Mouse (Mus musculus) frontal cortex, postnatal 10 days (tissue): Measurements from ENCODE around the gene Hist1h2bp.
"Not testable (repeated sequence)": the region's sequence is repeated elsewhere in the genome, so short reads cannot be mapped to it uniquely, and the experiment has no call there.

ENCODE experiments used
- DNase-seq, 2 experiments: peaks; one replicate each; pipeline ENCODE4 v3.0.0; 2022; ENCODE audit warnings: low spot score in 2 of 2, mixed read lengths in 1 of 2

Hist1h2bp gene

DNA sequence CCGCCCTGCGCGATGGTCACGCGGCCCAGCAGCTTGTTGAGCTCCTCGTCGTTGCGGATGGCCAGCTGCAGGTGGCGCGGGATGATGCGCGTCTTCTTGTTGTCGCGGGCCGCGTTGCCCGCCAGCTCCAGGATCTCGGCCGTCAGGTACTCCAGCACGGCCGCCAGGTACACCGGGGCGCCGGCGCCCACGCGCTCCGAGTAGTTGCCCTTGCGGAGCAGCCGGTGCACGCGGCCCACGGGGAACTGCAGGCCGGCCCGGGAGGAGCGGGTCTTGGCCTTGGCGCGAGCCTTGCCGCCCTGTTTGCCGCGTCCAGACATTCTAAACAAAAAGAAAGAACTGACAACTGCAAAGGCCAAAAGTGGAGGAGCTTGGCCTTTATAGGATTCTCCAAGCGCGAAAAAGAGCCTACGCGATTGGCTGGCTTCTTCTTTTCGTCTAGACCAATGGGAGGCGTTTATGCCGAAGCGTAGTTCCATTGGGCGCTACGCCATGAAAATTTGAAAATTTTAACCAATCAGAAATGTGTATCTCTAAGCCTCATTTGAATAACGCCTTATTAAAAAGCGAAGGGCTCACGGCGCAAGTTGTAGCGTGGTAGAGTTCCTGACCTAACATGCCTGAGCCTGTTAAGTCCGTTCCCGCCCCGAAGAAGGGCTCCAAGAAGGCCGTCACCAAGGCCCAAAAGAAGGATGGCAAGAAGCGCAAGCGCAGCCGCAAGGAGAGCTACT, at the start of gene Hist1h2bp, which contains the start of gene Hist1h2an:
Gene Hist1h2bp, plus strand, starts transcription at position 563 of the 731 bp plus-strand sequence.
Gene Hist1h2an, minus strand, starts transcription at position 320 of the 731 bp plus-strand sequence.
- peak; percentile 86 to 87 for DNase-seq

DNA sequence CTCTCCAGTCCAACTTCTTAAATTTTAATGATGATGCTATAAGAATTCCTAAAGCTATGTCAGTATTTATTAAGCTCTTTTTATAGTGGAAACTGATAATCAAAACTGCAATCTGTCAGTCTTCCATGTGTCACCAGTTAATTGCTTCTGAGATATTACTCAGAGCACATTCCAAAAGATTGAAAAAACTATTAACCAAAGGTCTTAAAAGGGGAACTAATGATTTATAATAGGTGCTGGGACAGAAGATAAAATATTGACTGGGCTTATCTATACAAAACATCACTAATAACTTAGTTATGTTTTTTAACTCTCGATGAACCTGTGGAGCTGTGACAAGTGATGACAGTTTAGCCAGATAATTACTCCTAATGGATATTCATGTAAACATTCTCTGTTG, 42.3 kb upstream of the Hist1h2bp start:
- DNase-seq: no peak

DNA sequence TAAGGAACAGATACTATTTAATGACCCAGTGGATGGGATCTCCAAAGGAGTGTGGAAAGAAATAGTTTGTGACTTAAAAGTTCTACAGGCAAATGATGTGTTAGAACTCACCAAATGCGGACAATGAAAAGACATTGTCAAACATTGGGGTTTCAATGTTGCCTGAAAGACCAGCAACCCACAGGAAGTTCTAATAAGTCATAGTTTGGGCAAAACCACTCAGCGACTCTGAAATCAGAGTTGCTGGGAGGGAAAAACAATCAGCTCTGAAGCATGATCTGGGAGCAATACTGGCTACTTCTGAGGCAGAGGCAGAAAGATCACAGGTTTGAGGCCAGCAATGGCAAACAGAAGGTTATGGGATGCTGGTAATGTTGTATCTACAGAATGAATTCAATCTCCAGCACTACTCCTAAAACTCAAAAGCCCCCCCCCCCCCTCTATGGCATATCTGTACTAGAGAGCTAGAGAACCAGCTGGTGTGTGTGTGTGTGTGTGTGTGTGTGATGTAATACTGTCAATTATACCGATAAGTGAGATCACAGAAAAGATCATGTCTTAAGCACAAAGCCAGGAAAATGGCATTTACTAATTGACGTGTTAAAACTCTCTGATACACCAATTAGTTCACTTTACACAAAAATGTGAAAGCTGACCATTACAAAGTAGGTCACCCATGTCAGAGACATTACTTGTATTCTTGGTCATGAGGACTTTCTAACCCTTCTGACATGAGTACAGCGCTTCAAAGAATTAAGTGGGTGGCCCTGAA, 37.7 kb upstream of the Hist1h2bp start:
- DNase-seq: no peak

DNA sequence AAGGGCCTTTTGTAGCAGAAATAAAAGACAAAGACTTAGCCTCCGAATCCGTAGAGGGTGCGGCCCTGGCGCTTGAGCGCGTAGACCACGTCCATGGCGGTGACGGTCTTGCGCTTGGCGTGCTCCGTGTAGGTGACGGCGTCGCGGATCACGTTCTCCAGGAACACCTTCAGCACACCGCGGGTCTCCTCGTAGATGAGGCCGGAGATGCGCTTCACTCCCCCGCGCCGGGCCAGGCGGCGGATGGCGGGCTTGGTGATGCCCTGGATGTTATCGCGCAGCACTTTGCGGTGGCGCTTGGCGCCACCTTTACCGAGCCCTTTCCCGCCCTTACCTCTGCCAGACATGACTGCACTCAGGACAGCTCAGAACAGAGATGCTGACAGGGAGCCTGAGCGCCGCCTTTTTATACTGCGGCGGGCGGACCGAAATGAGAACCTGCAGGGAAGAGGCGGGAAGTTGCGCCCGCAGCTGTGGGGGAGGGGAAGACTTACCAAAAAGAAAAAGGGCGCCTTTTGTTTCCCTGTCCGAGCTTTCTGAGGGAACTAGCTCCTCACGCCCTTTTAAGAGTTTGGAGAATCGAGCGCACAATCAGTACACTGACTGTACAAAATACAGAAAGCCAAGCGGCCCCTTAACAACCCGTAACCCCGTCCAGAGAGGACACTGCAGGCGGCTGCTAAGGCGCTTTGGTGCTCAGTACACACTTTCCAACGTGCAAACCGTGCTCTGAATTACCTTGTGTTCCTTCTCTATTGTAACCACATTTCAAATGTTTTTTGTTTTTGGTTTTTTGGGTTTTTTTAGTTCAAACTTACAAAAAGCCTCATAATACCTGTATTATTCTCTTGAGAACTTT, 36.9 kb upstream of the Hist1h2bp start, which contains the start of gene Hist1h4k:
Gene Hist1h4k, minus strand, starts transcription at position 347 of the 859 bp plus-strand sequence.
- DNase-seq: peak; percentile 84 to 90

DNA sequence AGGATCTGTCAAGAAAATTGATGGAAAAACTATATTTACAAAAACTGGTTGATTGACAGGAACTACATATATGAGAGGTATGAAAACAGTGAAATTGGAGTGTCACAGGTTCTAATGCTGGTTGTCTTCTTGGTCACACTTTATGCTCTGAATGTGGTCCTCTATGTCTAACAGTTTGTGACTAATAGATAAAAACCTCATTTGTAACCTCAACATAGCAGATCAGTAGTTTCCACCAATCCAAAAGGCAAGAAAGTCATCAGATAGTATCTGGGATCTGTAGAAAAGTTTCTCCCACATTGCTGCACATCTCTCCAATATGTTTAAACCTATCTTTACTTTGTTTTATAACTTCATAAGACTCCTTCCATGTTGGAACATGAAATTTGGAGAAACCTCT, 35.8 kb upstream of the Hist1h2bp start:
- no peak for DNase-seq

DNA sequence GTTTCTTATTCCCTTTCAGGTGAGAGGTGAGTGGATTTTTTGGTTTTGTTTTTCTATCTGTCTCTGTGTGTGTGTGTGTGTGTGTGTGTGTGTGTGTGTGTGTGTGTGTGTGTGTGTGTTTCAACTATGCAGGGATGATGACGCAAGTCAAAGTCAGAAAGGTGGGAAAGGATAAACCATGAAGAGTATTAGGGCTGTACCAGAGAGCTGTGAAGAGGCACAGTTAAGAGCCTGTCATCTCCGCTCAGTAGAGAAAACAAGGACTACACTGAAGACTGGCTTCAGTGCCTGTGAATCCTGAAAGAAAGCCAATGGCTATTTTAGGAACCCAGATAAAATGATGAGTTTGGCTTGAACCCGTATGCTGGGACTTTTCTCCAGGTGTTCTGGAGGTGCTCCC, 35.4 kb upstream of the Hist1h2bp start:
- no peak for DNase-seq

DNA sequence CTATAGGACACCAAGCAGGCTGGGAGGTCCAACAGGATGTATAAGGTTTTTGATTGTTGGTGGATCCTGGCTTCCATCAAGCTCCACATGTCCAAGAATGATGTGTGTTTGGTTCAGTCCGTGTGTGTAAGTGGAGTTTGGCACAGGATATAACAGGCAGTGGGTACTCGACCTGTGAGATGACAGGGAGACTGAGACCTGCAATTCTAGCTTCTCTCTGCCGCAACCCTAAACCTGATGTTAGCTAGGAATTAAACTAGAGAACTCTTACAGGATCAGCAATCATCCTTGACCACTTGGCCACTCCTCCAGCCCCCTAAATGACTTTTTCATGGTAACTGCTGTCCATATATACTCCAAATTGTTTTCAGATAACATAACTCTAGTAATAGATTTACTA, 34.9 kb upstream of the Hist1h2bp start:
- no peak for DNase-seq

DNA sequence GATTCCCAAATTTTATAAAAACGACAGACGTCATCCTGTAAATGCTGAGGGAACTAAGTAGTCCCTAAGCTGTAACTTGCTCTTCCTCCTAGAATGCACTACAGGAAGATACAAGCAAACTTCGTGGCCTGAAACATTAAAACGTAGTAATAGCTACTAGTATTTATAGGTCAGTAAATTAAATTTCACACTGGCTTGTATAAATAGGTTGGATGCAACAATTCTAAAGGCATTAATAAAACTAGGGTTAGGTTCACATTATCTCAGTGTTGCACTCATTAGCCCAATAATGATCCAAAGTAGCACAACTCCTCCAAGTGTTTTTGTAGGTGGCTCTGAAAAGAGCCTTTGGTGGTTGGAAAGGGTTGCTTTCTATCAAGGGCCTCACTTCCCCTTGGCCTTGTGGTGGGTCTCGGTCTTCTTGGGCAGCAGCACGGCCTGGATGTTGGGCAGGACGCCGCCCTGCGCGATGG, 34.2 kb upstream of the Hist1h2bp start:
- DNase-seq: no peak

DNA sequence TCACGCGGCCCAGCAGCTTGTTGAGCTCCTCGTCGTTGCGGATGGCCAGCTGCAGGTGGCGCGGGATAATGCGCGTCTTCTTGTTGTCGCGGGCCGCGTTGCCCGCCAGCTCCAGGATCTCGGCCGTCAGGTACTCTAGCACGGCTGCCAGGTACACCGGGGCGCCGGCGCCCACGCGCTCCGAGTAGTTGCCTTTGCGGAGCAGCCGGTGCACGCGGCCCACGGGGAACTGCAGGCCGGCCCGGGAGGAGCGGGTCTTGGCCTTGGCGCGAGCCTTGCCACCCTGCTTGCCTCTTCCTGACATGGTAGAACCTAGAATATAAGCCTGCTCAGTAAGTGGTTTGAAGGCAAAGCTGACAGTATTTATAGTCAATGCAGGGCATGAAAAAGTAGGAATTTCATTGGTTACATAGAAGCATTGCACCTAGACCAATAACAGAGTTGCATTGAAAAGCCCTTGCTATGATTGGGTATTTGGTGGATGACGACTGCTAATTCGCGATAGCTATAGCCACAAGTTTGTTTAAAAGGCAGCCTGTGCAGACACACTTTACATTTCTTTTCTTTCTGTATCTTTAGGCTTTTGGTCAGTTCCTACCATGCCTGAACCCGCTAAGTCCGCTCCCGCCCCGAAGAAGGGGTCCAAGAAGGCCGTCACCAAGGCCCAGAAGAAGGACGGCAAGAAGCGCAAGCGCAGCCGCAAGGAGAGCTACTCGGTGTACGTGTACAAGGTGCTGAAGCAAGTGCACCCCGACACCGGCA, 33.6 kb upstream of the Hist1h2bp start, which contains the start of the genes Hist1h2ak and Hist1h2bn:
Gene Hist1h2ak, minus strand, starts transcription at position 304 of the 762 bp plus-strand sequence.
Gene Hist1h2bn, plus strand, starts transcription at position 600 of the 762 bp plus-strand sequence.
- DNase-seq: peak; percentile 52 to 71

DNA sequence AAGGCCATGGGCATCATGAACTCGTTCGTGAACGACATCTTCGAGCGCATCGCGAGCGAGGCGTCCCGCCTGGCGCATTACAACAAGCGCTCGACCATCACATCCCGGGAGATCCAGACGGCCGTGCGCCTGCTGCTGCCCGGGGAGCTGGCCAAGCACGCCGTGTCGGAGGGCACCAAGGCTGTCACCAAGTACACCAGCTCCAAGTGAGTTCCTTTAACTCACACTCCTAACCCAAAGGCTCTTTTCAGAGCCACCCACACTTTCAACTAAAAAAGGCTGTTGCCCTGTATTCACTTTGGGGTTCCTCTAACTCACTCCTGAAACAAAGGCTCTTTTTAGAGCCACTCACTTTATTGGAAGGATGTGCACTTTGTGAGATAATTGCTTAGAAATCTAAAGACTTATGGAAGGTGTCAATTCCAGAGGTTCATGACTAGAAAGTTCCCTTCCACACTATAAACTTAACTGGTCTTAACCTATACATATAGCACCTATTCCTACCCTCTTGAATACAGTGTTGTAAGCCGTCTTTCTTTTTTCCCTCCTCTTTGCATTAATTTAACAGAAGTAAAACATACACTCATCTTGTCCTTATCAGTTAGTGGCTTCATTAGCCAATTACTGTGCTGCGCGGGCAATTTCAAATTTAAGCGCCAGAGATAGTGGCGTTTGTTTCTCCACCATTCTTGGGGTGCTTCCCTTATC, 32.8 kb upstream of the Hist1h2bp start:
- DNase-seq: not testable (repeated sequence)

DNA sequence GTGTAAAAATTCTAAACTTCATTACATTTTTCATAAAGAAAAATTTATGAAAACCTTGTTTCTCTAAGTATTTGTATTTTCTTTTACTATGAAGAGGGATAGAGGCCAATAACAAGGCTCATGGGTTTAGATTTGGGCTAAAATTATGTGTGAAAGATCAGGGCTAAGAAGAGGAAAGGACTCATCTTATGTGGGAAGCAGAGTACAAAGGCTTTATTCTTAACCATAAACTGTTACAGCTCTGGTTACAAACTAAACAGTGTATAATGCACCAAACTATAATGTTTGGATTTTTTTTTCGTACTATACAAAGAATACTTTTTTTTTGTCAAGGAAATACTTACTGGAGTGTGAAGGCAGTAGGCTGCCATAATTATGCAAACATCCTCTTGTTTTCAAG, 31.6 kb upstream of the Hist1h2bp start:
- DNase-seq: no peak

DNA sequence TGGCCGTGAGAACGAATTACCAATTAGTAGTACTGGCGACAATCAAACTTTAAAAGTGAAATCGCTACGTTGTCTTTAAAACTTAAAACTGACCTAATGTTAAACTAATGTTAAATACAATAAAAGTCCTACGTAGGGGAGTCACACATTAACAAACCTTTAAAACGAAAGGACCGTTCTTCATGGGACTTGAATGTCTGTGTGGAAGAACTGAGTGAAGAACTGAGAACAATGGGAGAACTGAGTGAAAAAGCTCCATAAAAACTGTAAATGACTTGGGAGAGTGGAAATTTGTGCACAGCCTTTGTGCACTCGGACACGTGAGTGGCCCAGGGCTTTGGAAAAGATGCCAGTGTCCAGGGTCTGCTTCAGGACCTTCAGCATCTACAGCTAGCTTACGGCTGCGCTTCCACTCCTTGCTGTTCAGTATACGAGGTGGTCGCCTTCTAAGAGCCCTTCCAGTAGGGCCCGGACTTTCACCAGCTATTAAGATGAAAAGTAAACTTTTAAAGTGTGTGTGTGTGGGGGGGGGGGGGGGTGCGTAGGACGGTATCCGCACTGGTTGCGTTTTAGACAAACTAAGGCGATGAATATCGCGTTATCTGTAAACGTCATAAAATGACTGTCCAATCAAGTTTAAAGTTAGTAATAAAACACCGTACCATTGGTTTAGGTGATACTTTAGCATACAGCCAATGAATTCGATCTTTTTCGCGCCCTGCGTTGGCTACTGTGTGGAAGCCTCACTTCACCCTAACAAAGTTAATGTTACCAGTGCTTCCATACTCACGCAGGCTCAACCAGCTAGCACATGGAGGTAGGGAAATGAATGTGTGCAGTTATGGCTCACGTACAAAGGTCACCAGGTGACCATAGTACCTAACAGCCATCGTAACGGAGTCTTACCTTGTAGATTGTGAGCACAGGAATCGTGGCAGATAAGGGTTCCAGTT, 8.2 kb upstream of the Hist1h2bp start:
- DNase-seq: peak; percentile 43 to 55

DNA sequence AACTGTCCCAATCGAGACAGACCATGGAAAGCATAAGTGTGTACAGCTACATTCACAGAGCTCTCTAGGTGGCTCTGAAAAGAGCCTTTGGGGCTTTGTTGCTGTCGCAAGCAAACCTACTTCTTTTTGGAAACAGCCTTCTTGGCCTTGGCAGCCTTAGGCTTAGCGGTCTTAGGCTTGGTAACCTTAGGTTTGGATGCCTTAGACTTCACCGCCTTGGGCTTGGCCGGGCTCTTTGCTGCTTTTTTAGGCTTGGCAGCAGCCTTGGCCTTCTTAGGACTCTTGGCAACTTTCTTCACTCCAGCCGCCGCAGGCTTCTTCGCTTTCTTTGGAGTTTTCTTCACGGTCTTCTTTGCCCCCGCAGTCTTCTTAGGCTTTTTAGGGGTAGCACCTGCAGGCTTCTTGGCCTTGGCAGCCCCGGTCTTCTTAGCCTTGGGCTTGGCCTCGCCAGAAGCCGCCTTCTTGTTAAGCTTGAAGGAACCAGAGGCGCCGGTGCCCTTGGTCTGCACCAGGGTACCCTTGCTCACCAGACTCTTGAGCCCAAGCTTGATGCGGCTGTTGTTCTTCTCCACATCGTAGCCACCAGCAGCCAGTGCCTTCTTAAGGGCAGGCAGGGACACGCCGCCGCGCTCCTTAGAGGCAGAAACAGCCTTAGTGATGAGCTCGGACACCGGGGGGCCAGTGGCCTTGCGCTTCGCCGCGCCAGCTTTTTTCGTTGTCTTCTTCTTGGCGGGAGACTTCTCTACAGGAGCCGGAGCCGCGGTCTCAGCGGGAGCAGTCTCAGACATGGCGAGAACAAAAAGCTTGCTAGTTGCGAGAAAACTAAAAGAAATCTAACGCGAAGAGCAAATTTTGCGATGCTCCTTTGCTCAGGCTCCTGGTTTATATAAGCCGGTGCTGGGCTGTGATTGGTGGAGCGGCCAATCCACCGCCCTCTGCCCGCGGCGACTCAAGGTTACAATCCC, 7.2 kb upstream of the Hist1h2bp start, which contains the start of gene Hist1h1b:
Gene Hist1h1b, minus strand, starts transcription at position 859 of the 965 bp plus-strand sequence.
- DNase-seq: peak; percentile 24

DNA sequence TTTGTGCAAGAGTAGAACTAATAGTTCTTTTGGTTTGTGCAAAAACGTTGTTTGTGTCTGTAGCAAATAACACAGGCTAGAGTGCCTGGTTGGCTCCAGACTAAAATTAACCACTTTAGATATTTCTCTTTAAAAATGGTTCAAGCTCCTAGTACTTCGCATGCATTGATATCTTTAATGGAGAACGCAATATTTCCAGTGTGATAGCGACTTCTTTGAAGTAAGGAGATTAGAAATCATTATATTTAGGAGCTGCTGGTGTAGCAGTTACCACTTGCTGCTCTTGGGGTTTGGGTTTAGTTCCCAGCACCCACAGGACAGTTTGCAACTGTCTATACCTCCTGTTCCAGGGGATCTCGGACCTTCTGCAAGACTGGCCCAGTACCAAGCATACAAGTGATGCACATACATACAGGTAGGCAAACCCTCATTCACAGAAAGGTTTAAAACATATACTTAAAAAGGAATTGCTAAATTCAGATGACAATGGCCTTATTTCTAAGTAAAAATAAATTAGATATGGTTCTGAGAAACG, 6.2 kb upstream of the Hist1h2bp start:
- no peak for DNase-seq

DNA sequence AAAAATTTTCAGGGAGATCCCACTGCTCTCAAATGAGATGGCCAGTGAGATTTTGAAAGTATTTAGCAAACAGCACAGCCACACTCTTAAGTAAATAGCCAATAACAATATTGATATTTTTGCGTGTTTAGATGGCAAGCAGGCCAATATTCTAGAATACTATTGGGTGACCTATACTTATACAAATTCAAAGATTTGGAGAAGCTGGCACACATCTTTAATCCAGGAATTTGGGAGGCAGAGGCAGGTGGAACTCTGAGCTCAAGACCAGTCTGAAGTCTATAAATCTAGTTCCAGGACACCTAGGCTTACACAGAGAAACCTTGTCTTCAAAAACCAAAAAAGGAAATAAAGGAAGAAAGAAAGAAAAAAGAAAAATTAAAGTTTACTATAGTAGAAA, 5.6 kb upstream of the Hist1h2bp start:
- DNase-seq: no peak

DNA sequence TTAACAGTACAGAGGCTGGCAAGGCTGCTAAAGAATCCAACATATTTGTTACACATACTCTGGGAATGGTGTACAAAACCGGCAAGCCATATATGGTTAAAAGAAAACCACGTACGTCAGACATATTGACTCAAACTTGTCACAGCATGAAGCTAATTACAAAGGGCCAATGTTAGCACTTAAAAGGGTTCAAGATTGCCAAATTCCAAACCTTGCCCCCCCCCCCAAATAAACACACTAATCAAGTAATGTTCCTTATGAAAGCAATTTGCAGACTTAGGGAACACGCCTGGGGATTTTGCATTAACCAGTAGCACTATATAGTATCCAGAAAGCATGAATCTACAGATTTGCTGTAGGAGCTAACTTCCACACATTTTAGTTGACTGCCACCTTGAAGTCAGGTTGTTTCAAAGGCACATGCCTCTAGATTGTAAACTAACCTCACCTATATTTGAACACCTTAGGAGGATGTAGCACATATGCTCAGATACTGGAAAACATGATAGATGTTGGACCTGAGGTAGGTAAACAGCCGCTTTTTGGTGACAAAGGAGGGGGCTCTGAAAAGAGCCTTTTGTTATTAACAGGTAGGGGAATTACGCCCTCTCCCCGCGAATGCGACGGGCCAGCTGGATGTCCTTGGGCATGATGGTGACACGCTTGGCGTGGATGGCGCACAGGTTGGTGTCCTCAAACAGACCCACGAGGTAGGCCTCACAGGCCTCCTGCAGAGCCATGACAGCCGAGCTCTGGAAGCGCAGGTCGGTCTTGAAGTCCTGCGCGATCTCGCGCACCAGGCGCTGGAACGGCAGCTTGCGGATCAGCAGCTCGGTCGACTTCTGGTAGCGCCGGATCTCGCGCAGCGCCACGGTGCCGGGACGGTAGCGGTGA, 4.7 kb upstream of the Hist1h2bp start:
- not testable (repeated sequence) for DNase-seq
